Mouse (Mus musculus): ENCODE measurements around the gene Olfr577.

The Olfr577 gene

GRCm38 (mm10) chr7:102975843-102976242 lies at the start of gene Olfr577:
Gene Olfr577, minus strand, starts transcription at chr7:102975943.
- no peak for DNase-seq

GRCm38 (mm10) chr7:102989224-102989623 lies 13.5 kb upstream of the Olfr577 start, which contains the start of gene Olfr578:
Gene Olfr578, minus strand, starts transcription at chr7:102989324.
- DNase-seq, result no peak

- no peak for DNase-seq
Measured at GRCm38 (mm10) chr7:102974399-102974798, 1.3 kb downstream of the Olfr577 start.

- DNase-seq, result no peak
Measured at GRCm38 (mm10) chr7:102962360-102962759, 13.4 kb downstream of the Olfr577 start, which contains the start of gene Olfr576. Gene Olfr576, plus strand, starts transcription at chr7:102962660.

GRCm38 (mm10) chr7:102958593-102958992 lies 17.1 kb downstream of the Olfr577 start, which contains the start of gene Olfr575:
Gene Olfr575, minus strand, starts transcription at chr7:102958775.
- no peak for DNase-seq

- DNase-seq, result no peak
Measured at GRCm38 (mm10) chr7:102958137-102958536, 17.6 kb downstream of the Olfr577 start.

GRCm38 (mm10) chr7:102950732-102951131 lies 25.0 kb downstream of the Olfr577 start:
- DNase-seq, result no peak

- no peak for DNase-seq
Measured at GRCm38 (mm10) chr7:102948167-102948566, 27.6 kb downstream of the Olfr577 start, which contains the start of gene Olfr574. Gene Olfr574, plus strand, starts transcription at chr7:102948467.

GRCm38 (mm10) chr7:102943417-102943816 lies 32.3 kb downstream of the Olfr577 start:
- DNase-seq, result no peak

GRCm38 (mm10) chr7:102942475-102942874 lies 33.3 kb downstream of the Olfr577 start, which contains the start of gene Olfr573-ps1:
Gene Olfr573-ps1, minus strand, starts transcription at chr7:102942575.
- DNase-seq, result no peak

- DNase-seq, result no peak
Measured at GRCm38 (mm10) chr7:102927105-102927504, 48.6 kb downstream of the Olfr577 start.

- DNase-seq, result no peak
Measured at GRCm38 (mm10) chr7:102924109-102924508, 51.6 kb downstream of the Olfr577 start, which contains the start of gene Olfr572. Gene Olfr572, plus strand, starts transcription at chr7:102924409.
